ENCODE assay signal across 8 mouse cellular contexts in the genomic region with DNA sequence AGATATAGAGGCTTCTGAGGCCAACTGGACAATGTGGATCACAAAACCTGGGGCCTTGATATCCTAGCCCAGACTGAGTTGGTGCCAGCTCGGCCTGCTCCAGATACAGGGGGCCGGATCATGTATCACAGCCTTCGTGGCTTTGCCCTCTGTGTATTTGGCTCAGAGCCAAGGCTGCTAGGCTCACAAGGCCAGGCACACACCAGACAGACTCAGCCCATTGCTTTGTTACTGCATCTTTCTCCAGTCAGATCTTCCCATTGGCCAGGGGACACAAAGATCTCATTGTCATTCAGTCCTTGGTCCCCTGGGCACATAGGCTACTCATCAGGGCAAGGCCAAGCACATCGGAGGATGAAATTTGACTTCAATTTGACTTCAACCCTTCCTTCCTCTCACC. TPM values are rescaled to one million over a fixed set of nuclear protein-coding genes. Genes with fewer than 3 reads are reported as not detected.
DNase-seq lines count a peak whose midpoint lies in the region; ATAC-seq lines count a peak whose summit lies in the region.

No protein-coding gene starts in this region.

- DNase-seq in gastrocnemius, adult 18-20 months (ENCODE audit: low spot score) = peak; percentile 74
- DNase-seq in gastrocnemius, postnatal 10 days = no peak
- peak; percentile 82 for DNase-seq in 416B (ENCODE audit: low read depth)
- peak; percentile 52 for DNase-seq in cerebellum, adult 9-10 months
- peak; percentile 58 for DNase-seq in gastrocnemius, postnatal 25 days
- DNase-seq in thymus, adult 18-20 months = no peak
- no peak for DNase-seq in yolk sac, embryonic 10.5 days (ENCODE audit: low spot score)

- 0 out of 2 replicates have a peak, but pooled peaks have one; percentile 47 for ATAC-seq in megakaryocyte-erythroid progenitor cell, adult 5-6 weeks (replicated peaks; ENCODE audit: low FRiP score, low TSS enrichment, poor library complexity, severe bottlenecking)

RNA-seq across cellular contexts. Expression of a gene that starts 0.8 kb away (rescaled TPM):
- total RNA-seq in gastrocnemius, adult 18-20 months (2021) = 100 to 1,000 TPM; 141 to 200 TPM
- total RNA-seq in gastrocnemius, postnatal 10 days (2021) = 1,000 to 10,000 TPM; 2,118 to 2,804 TPM
- 1,000 to 10,000 TPM in 1 of 2 experiments, 100 to 1,000 TPM in 1; 811 to 1,001 TPM for total RNA-seq in gastrocnemius, postnatal 25 days (2021)
- not detected in 2 replicates for total RNA-seq in megakaryocyte-erythroid progenitor cell, adult 5-6 weeks (2014; fragmentation: Nextera tagmentation)
- not detected in 2 replicates for total RNA-seq in megakaryocyte-erythroid progenitor cell, adult 5-6 weeks (2017)

RNA-seq across cellular contexts. Expression of a gene that starts 37.3 kb away (rescaled TPM):
- total RNA-seq in gastrocnemius, adult 18-20 months (2021) = 10 to 100 TPM; 38.2 to 40.3 TPM
- 10 to 100 TPM; 66.8 to 84.1 TPM for total RNA-seq in gastrocnemius, postnatal 10 days (2021)
- 10 to 100 TPM; 51.8 to 60.6 TPM for total RNA-seq in gastrocnemius, postnatal 25 days (2021)
- total RNA-seq in megakaryocyte-erythroid progenitor cell, adult 5-6 weeks (2014; fragmentation: Nextera tagmentation) = 212 and 229 TPM in 2 replicates
- 42.7 and 68.1 TPM in 2 replicates for total RNA-seq in megakaryocyte-erythroid progenitor cell, adult 5-6 weeks (2017)

RNA-seq across cellular contexts. Expression of a gene that starts 45.7 kb away (rescaled TPM):
- 10 to 100 TPM; 50.7 to 55.5 TPM for total RNA-seq in gastrocnemius, adult 18-20 months (2021)
- total RNA-seq in gastrocnemius, postnatal 10 days (2021) = 10 to 100 TPM; 66.0 to 69.4 TPM
- total RNA-seq in gastrocnemius, postnatal 25 days (2021) = 10 to 100 TPM; 50.0 to 50.4 TPM
- total RNA-seq in megakaryocyte-erythroid progenitor cell, adult 5-6 weeks (2014; fragmentation: Nextera tagmentation) = 102 and 106 TPM in 2 replicates
- 128 and 135 TPM in 2 replicates for total RNA-seq in megakaryocyte-erythroid progenitor cell, adult 5-6 weeks (2017)

Comparison
In these comparisons a context has a peak if more than half of its experiments do, and no peak if none do; other contexts are left out.
1. DNase-seq: peak in gastrocnemius, adult 18-20 months (single experiment), 416B (single experiment), cerebellum, adult 9-10 months (single experiment) and gastrocnemius, postnatal 25 days (single experiment); none in gastrocnemius, postnatal 10 days (single experiment), thymus, adult 18-20 months (0 of 2) and yolk sac, embryonic 10.5 days (single experiment).
2. RNA of a gene that starts 0.8 kb away (total RNA-seq): 2,118 to 2,804 TPM in gastrocnemius, postnatal 10 days, 811 to 1,001 TPM in gastrocnemius, postnatal 25 days and 141 to 200 TPM in gastrocnemius, adult 18-20 months; not detected in megakaryocyte-erythroid progenitor cell, adult 5-6 weeks; every median in the first group is over 100 times any median in the second.